Mouse (Mus musculus) 3134 (cell line): ENCODE measurements around the gene Enox1.
"Not testable (repeated sequence)": the region's sequence is repeated elsewhere in the genome, so short reads cannot be mapped to it uniquely, and the experiment has no call there.

ENCODE experiments used
- DNase-seq: peaks from one replicate; pipeline ENCODE4 v3.0.0-alpha.2; 2011; ENCODE audit warnings: low spot score; ENCODE audit not compliant: insufficient read length; ENCODE audit errors: extremely low read depth

The Enox1 gene

GRCm38 (mm10) chr14:77156222-77156910 lies at the start of gene Enox1:
Gene Enox1, plus strand, starts transcription at chr14:77156763.
- no peak for DNase-seq

- not testable (repeated sequence) for DNase-seq
Measured at GRCm38 (mm10) chr14:77110622-77111021, 45.9 kb upstream of the Enox1 start.

GRCm38 (mm10) chr14:77130612-77131011 lies 26.0 kb upstream of the Enox1 start:
- DNase-seq: no peak

GRCm38 (mm10) chr14:77136936-77137335 lies 19.6 kb upstream of the Enox1 start:
- no peak for DNase-seq

GRCm38 (mm10) chr14:77141324-77142282 lies 15.0 kb upstream of the Enox1 start:
- peak; percentile 14 for DNase-seq

- no peak for DNase-seq
Measured at GRCm38 (mm10) chr14:77145103-77145502, 11.5 kb upstream of the Enox1 start.

GRCm38 (mm10) chr14:77147635-77148034 lies 8.9 kb upstream of the Enox1 start:
- DNase-seq: no peak

GRCm38 (mm10) chr14:77150556-77150955 lies 6.0 kb upstream of the Enox1 start:
- DNase-seq: no peak

GRCm38 (mm10) chr14:77151431-77151830 lies 5.1 kb upstream of the Enox1 start:
- no peak for DNase-seq

- DNase-seq: no peak
Measured at GRCm38 (mm10) chr14:77156911-77157504, 445 bp downstream of the Enox1 start.

GRCm38 (mm10) chr14:77157505-77157911 lies 945 bp downstream of the Enox1 start:
- DNase-seq: no peak

GRCm38 (mm10) chr14:77159397-77159796 lies 2.8 kb downstream of the Enox1 start:
- no peak for DNase-seq

- DNase-seq: no peak
Measured at GRCm38 (mm10) chr14:77162496-77162895, 5.9 kb downstream of the Enox1 start.

- no peak for DNase-seq
Measured at GRCm38 (mm10) chr14:77164396-77164795, 7.8 kb downstream of the Enox1 start.

GRCm38 (mm10) chr14:77168161-77168560 lies 11.6 kb downstream of the Enox1 start:
- no peak for DNase-seq

GRCm38 (mm10) chr14:77174491-77174890 lies 17.9 kb downstream of the Enox1 start:
- DNase-seq: no peak

GRCm38 (mm10) chr14:77174931-77175330 lies 18.4 kb downstream of the Enox1 start:
- no peak for DNase-seq

GRCm38 (mm10) chr14:77180241-77180640 lies 23.7 kb downstream of the Enox1 start:
- DNase-seq: no peak

- DNase-seq: no peak
Measured at GRCm38 (mm10) chr14:77180753-77181374, 24.3 kb downstream of the Enox1 start.

GRCm38 (mm10) chr14:77183491-77183890 lies 26.9 kb downstream of the Enox1 start:
- no peak for DNase-seq

GRCm38 (mm10) chr14:77190158-77190557 lies 33.6 kb downstream of the Enox1 start:
- DNase-seq: no peak
